Mouse (Mus musculus) cerebellum, adult 11 months (tissue): Measurements from ENCODE around the gene Mob1a.

Experiments
- DNase-seq: peaks from one replicate; pipeline ENCODE4 v3.0.0; 2022

Mob1a gene

GRCm38 (mm10) chr6:83325525-83326393, at the start of gene Mob1a, which contains the start of gene Mthfd2:
TSS of gene Mob1a (plus strand) at chr6:83326016.
TSS of gene Mthfd2 (minus strand) at chr6:83325908.
- DNase-seq = peak; percentile 92

- no peak for DNase-seq
These were observed 48.7 kb upstream of the Mob1a start for GRCm38 (mm10) chr6:83277151-83277550.

- DNase-seq = no peak
These were observed 46.9 kb upstream of the Mob1a start for GRCm38 (mm10) chr6:83278881-83279280.

GRCm38 (mm10) chr6:83280256-83280955, 45.4 kb upstream of the Mob1a start:
- DNase-seq = no peak

- DNase-seq = no peak
These were observed 25.2 kb upstream of the Mob1a start for GRCm38 (mm10) chr6:83300447-83301229.

- DNase-seq = no peak
These were observed 24.5 kb upstream of the Mob1a start for GRCm38 (mm10) chr6:83301294-83301693.

- no peak for DNase-seq
These were observed 23.6 kb upstream of the Mob1a start for GRCm38 (mm10) chr6:83302264-83302663.

- no peak for DNase-seq
These were observed 16.8 kb upstream of the Mob1a start for GRCm38 (mm10) chr6:83309017-83309416.

GRCm38 (mm10) chr6:83311206-83311605, 14.6 kb upstream of the Mob1a start:
- DNase-seq = no peak

- no peak for DNase-seq
These were observed 13.8 kb upstream of the Mob1a start for GRCm38 (mm10) chr6:83312021-83312420.

- no peak for DNase-seq
These were observed 13.3 kb upstream of the Mob1a start for GRCm38 (mm10) chr6:83312514-83312913.

GRCm38 (mm10) chr6:83315293-83315692, 10.5 kb upstream of the Mob1a start:
- no peak for DNase-seq

GRCm38 (mm10) chr6:83316022-83316421, 9.8 kb upstream of the Mob1a start:
- no peak for DNase-seq

- peak; percentile 89 for DNase-seq
These were observed 8.6 kb upstream of the Mob1a start for GRCm38 (mm10) chr6:83317108-83317741.

- no peak for DNase-seq
These were observed 3.9 kb upstream of the Mob1a start for GRCm38 (mm10) chr6:83321927-83322326.

- DNase-seq = no peak
These were observed 3.0 kb upstream of the Mob1a start for GRCm38 (mm10) chr6:83322794-83323193.

- no peak for DNase-seq
These were observed 2.0 kb upstream of the Mob1a start for GRCm38 (mm10) chr6:83323652-83324419.

GRCm38 (mm10) chr6:83326394-83326736, 549 bp downstream of the Mob1a start:
- no peak for DNase-seq

- no peak for DNase-seq
These were observed 945 bp downstream of the Mob1a start for GRCm38 (mm10) chr6:83326761-83327160.

- DNase-seq = no peak
These were observed 1.9 kb downstream of the Mob1a start for GRCm38 (mm10) chr6:83327591-83328190.

GRCm38 (mm10) chr6:83341387-83341786, 15.6 kb downstream of the Mob1a start:
- no peak for DNase-seq

- no peak for DNase-seq
These were observed 17.1 kb downstream of the Mob1a start for GRCm38 (mm10) chr6:83342957-83343356.
